Mouse (Mus musculus): ENCODE data around the gene Igsf9.

Igsf9 gene

DNA sequence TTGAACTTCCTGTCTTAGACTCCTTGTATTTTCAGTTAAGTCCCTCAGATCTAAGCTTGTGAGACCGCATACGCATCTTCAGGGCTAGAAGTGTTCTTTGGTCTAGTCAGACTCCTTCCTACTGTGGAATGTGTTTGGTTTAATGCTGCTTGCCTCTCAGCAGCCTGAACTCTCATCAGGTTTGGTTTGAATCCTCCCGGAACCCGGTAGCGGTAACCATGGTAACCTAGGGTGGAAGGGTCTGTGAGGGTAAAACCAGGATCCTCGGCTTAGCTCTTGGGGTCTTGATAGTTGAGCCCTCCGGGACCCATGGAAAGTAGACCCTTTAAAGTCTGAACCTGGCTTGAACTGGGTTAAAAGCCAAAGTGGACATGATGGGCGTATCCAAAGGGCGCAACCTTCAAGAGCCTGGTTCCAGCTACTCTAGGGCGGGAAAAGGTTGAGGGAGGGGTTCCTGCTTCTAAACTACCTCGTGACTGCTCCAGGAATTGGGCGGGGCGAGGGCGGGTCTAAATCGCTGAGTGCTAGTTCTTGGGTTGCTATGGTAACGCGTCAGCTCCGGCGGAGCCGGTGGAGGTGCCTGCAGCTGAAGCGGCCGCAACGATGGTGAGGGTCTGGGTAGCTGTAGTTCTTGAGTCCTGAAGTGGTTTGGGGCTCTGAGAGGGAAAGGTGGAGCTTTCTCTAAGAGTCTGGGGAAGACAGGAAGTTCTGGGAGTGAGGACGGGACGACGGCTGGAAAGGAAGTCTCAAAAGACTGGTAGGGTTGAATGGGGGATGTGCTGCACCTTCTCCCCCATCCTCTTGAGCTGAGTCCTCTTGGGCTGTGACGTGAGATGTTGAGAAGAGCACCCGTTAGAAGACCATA is 39.2 kb downstream of the Igsf9 start, which contains the start of gene Cfap45:
Gene Cfap45 (plus strand): TSS at position 226 of the 865 bp plus-strand sequence.
- peak; percentile 87 for DNase-seq

DNA sequence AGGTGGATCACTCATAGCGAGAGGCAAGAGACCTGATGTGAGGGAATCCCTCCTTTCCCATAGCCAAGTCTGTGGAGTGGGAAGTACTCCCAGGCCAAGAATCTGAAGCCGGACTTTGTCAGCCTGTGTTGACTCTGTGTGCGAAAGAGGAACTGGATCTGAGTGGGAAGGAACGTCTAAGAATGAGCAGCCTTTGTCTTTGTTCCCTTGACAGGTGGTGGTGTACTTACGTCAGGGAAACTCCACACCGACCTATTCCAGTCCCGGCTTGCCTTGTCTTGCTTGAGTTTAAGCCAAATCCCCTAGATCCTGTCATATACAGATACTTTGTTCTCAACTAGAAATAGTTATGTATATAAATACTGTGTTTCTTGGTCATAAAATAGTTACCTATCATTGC is 40.9 kb downstream of the Igsf9 start:
- DNase-seq = no peak

DNA sequence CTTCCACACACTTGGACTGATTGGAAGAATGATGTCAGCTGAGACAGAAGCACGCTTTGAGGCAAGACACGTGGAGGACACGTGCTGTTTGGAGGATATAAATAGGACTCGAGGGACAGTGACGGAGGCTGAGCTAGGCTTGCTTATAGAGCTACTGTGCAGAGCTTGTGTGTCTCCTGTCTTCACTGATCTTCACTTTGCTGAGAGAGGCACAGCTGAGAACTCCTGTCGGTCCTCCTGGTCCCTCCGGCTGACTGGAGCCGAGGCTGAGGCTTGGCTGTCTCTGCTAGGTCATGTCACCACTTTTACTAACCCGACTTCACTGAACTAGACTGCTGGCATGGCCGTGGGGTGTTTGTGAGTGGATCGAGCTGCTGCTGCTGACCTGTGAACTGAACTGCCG is 42.1 kb downstream of the Igsf9 start:
- no peak for DNase-seq

DNA sequence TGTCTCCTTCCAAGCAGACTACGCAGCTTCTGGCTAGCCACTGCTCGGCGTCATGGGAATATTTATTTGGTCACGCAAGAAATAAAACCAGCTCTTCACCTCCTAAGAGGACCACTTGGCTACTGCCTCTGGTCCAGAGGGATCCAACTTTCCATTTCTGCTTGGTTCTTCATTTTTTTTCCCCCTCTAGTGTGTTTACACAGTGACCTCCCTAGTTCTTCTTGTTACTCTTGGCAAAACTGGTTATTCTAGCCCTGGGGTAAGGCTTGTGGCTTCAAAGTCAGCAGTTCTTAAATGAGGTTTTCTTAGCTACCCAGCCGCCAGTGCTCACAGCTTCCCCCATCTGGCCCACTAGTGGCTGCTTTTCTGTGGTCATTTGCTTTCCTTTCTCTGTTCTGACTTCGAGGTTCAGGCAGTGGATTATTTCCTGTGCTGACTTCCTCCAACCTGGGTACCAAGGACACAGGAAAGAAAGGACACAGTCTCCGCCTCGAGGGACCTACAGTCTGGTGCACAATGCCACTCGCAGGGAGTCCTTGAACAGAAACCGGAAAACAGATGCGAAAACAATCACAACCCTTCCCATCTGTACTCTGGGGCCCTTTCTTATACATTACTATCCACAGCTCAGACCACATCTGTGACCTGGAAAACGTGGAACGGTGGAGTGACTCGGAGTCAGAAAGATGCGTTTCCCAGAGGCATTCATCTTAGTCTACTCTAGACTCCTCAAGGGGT is 43.6 kb downstream of the Igsf9 start:
- DNase-seq = no peak

DNA sequence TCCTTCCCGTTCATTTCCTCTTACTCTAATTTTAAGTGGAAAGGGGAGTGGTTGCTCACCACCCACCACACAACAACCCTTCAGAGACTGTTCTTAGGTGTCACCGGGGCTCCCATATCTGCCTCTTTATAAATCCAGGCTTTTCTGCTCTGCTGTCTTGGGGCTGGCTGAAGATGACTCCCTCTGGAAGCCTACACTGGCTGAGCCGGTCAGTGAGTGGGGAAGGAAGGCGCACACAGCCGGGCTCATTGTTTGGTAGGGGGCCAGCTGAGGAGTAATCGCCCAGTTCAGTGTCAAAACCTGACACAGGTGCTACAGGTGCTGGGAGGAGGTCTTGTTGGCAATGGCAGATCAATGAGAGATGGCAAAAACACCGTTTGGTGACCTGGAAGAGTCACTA is 44.4 kb downstream of the Igsf9 start:
- DNase-seq = no peak

DNA sequence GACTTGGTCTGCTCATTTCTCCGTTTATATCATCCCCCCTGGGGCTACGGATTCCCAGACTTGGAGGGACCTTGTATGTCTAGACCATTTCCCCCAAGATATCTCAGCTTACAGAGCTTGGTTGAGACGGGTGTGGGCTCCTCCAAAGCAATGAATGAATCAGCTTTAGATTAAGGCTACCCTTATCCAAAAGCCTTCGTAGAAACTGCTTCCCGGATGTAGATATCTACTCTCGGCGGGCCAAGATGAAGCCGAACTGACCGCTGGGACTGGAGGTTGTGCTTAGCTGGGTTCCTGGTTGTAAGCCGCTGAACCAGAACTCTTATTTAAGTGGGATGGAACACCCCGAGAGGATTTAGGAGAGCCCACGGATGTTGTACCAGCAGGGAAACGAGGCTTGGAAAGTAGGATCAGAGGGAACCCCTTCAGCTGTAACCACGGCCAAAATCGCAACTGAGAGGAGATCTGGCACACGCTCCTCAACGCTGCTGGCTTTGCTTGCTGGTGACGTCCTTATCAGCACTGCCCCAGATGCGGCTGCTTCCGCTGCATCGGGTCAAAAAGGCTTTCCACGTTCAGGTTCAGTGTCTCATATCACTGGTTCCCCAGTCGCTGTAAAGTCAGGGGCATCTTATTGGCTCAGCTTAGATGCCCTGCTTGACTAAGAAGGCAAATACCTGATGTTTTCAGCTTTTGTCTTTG is 44.9 kb downstream of the Igsf9 start:
- peak; percentile 65 for DNase-seq

DNA sequence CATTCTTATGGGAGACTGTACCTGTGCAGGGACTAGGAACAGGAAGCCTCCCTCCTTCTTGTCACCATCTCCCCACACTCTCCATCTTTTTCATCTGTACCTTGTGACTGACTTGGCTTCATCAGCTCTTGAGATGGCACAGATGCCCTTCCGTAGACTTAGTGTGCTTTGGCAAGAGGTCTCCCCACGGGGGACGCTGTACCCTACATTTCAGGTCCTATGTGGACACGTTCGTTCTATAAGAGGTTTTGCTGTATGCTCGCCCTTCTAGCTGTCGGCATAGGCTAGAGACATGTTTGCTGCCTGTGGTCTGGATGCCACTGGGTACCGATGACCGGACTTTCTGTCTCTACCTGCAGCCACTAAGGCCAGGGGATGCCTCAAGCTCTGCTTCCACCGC is 45.8 kb downstream of the Igsf9 start:
- DNase-seq = no peak

DNA sequence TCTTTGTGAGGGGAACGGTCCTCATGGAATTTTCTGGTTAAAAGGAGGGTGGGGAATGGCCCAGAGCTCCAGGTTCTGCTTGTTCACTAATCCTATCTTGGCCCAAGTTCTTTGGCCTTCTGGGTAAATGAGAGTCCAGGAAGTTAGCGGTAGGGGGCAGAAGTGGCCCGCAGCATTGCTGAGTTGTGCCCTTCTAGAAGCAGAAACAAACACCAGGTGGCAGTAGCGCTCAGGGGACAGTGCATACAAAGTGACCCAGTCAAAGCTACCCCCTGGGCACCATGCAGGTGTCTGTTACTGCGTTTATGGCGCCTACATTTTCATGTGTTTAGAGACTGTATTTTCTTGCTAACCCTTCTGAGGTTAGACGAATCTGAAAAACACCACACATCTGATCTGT is 47.1 kb downstream of the Igsf9 start:
- DNase-seq = peak; percentile 79

DNA sequence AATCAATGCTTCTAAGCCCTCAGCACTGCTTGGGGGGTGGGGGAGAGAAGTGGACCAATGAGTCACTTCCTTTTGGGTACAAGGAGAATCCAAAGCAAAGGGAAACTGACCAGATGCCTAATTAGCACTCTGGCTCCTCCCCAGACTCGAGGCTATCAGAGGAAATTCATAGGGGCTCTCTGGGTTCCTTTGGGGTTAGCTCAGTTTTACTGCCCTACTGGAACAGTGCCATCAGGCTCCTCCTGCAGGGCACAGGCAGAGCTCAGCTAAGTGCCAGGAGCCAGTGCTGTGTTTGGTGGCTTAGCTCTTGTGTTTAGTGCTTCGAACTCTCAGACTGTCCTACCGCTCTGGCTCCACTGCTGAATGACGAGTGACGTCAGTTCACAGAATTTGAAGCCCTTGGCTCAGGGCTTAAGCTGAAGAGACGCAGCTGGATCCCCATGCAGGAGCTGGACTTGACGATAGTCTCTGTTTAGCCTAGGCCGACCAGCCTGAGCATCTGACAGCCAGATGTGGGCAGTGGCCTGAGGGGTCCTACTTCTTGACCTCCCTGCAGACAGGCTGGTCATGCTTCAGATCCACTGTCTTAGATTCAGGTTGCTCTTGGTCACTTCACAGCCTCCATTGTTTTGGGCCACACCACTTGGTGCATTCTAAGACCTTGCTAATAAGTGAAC is 49.1 kb downstream of the Igsf9 start:
- no peak for DNase-seq

DNA sequence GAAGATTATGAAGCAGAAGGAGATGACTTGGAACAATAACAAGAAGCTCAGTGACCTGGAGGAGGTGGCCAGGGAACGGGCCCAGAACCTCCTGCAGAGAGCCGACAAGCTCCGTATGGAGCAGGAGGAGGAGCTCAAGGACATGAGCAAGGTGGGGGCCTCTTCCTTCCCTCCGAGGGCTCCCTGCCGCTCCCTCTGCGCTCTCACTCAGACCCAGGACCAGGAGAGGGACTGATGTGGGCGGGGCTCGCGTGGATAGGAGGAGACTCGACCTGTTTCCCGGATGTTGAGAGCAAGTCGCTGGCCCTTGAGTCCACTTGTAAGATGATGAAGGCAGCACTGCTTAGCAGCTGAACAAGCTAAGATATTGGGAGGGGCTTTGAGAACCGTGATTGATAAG is 51.0 kb downstream of the Igsf9 start:
- DNase-seq = peak; percentile 25

DNA sequence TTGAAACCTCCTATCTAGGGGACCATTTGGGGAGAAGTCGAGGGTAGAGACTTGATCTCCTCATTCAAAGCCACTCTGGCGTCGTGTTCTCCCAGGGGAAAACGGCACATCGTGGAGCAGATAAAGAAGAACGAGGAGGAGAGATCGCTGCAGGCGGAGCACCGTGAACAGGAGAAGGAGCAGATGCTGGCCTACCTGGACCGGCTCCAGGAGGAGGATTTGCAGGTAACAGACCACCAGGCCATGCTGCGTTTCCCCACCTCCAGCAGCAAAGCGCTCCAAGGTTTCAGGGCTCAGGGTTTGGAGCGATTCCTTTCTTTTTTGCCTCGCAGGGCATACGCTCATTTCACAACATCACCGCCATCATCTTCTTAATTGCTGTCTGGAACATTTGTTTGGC is 53.5 kb downstream of the Igsf9 start:
- no peak for DNase-seq

DNA sequence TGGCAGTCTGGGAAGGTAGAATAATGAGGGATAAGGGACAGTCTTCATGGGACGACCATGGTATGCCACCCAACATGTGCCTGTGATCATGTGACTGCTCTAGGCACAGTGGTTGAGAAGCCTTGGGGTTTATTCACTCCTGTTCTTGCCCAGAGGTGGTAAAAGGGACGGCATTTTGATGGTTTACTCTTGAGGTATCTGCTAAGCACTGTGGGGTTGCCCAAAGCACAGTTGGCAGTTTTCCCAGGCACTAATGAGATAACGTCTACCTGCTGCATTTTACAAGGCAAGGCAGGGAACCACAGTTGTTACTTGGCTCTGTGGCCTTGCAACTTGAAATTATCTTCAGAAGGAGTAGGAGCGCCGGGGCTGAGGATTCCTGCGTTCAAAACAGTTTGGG is 58.2 kb downstream of the Igsf9 start:
- no peak for DNase-seq

DNA sequence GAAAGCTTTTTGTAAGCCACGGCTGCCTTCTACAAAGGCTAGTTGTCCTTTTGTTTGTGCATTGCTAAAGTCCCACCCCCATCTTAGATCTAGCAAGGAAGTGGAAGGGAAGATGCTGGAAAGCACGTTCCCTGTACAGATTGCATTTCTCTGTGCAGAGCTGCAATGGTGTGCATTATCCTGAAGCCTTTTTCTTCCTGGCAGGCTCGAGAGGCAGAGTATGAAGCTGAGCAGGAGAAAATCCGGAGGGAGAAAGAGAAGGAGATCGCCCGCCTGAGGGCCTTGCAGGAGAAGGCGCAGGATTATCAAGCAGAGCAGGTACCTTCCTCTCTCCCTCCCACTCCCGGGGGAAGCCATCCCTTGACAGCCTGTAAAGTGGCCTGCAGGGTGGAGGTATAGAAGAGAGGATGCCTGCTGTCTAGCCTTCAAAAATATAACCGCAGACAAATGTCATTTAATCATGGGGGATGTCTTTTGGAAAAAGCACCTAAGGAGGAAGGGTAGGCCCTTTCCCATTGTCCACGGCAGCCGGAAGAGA is 58.8 kb downstream of the Igsf9 start:
- DNase-seq = no peak

DNA sequence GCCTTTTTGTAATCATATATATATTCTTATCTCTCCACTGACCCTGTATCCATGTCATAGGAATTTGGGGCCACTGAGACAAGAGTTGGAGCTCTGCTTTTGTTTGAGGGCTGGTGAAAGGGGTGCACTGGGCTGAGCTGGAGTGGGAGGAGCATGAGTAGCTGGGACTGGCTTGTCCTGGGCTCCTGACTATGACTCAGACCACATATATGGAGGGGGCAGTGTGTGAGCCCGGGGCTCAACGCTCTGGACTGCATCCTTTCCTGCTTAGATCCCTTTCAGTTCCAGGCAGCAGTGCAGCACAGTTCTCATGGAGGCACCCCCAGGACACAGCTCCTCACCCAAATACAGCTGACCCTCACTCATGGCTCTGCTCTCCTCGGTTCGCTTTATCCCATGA is 64.5 kb downstream of the Igsf9 start:
- no peak for DNase-seq

Data from liver (tissue).